Mouse (Mus musculus) liver, embryonic 14.5 days (tissue): ENCODE results near the gene Cytl1.

Experiments
- CTCF ChIP-seq: IDR thresholded peaks from 2 replicates; pipeline ENCODE4 v1.5.1; 2016; ENCODE audit warnings: antibody characterized with exemption, low read depth, control low read depth
- EP300 ChIP-seq: IDR thresholded peaks from 2 replicates; pipeline ENCODE4 v1.6.1; 2016; ENCODE audit warnings: antibody characterized with exemption, low read depth

- TF ChIP-seq CTCF, result no peak
- no peak for TF ChIP-seq EP300
These were observed 38.7 kb downstream of the Cytl1 start for GRCm38 (mm10) chr5:37774011-37774410.
